Mouse (Mus musculus) embryo, embryonic 10.5 days (tissue): ENCODE measurements at regions not wholly inside any gene's neighbourhood (a gene's known extent, or its start where the extent isn't known, plus 50 kb on each side); places are given as distances from the start of the nearest gene placed in this dataset.

Source experiments
- DNase-seq: peaks from one replicate; pipeline ENCODE4 v3.0.0-alpha.2; 2015; ENCODE audit warnings: low spot score

- no peak for DNase-seq
Observed at GRCm38 (mm10) chr13:84023021-84023420, 199.1 kb upstream of the Tmem161b start.

DNA sequence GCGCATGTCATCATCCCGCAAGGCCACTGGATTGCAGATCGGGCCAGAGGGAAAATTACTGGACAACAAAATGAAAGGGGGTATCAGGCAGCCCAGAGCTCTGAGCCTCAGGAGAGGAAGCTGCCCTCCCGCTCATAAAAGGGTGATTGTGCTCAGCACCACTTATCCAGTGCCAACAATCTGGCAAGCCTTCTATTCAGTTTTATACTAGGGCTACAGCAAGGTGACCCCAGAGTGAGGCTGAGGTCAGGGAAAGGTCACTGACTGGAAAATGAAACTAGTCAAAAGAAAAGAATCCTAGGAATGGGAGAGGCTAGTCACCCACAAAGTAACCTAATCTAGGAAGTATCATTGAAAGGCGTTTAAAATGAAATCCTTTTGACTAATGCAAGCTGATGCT lies 198.5 kb upstream of the Tmem161b start:
- peak; percentile 39 for DNase-seq

- no peak for DNase-seq
Observed at GRCm38 (mm10) chr13:84025348-84025747, 196.7 kb upstream of the Tmem161b start.

DNA sequence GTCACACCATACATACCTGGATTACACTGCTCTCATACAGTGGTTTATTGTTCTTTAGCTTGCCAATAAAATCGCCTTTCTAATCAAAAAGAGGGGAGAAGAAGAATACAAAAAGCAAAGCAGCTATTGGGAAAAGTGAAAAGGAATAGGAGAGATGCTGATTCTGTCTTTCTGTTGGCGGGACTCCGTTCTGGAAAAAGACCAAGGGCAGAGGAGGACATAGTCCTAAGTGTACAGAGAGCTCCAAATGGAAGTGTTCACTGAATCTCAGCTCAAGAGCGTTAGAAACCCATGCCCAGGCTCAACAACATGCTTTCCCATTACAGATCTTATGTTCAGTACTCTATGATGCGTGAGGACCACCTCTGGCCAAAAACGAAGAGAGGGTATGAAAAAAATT lies 174.4 kb upstream of the Tmem161b start:
- no peak for DNase-seq

- no peak for DNase-seq
Observed at GRCm38 (mm10) chr13:84052221-84052620, 169.9 kb upstream of the Tmem161b start.

DNA sequence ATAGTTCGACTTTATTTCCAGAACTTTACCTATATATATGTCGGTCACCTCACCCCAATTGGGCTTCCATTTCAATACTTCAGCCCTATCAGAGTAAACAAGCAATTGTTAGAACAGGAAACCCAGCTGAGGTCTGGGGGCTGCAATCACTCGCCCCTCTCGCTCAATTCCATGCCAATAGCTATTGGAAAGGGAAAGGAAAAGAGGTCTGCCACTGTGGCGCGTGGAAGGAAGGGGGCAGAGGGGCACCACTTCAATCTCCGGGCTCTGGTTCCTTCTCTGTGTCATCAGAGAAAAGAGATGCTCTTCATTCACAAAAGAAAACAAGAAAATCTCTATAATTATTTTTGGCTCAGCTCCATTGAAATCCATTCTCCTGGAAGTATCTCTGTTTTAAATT lies 167.1 kb upstream of the Tmem161b start:
- no peak for DNase-seq

DNA sequence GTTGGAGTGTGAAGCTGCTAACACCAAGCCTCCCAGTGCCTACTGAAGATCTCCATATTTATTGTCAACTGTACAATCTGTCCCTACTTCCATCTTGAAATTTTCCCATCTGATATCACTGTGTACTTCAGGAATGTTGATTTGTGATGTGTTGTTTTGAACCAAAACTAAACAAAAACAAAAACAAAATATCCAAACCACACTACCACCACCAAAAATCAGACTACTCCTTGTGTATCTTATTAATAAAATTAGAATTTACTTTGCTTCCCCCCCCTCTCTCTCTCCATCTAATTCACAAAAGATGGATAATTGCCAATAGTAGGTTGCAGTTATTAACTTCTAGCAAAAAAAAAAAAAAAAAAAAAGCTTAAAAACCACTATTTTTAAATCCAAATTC lies 166.5 kb upstream of the Tmem161b start:
- DNase-seq, result no peak

- DNase-seq, result no peak
Observed at GRCm38 (mm10) chr13:84056451-84056850, 165.6 kb upstream of the Tmem161b start.

DNA sequence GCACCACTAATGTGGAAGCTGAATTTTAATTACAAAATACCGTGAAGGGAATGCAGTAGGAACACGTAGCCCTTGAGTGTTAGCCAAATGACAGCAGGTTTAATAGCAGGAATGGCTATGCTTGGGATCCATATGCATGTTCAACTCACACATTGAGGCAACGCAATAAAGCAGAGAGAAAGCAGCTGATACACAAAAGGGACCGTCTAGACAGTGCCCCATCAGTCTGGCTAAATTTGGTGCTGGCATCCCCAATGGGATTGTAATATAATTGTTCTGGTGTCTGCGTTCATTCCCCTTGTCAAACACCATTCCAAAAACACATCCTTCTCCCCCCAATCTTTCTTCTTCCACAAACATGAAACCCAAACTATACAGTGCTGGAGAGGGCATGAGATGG lies 165.1 kb upstream of the Tmem161b start:
- peak; percentile 48 for DNase-seq

- DNase-seq, result no peak
Observed at GRCm38 (mm10) chr13:84057456-84057855, 164.6 kb upstream of the Tmem161b start.

DNA sequence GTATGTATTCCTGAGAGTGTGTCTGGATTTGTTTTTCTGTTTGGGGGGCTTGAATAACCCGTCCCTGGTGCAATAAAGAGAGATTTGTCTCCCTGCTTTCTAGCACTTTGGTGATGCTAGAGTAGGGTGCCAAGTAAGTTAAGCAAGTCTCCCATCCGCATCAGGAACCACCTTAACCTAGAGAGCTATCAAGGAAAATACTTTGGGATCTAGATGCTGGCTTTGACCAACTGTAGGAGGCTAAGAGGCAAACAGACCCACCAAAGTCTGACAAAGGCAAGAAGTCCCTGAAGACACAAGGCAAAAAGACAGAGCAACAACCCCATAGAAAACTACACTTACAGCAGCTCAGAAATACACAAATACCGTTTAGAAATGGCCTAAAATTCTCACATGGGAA lies 163.8 kb upstream of the Tmem161b start:
- DNase-seq, result no peak

GRCm38 (mm10) chr13:84059031-84059651 lies 163.0 kb upstream of the Tmem161b start:
- DNase-seq, result peak; percentile 84

GRCm38 (mm10) chr13:84059661-84060452 lies 162.2 kb upstream of the Tmem161b start:
- DNase-seq, result peak; percentile 87

- DNase-seq, result no peak
Observed at GRCm38 (mm10) chr13:84060453-84060834, 161.7 kb upstream of the Tmem161b start.

DNA sequence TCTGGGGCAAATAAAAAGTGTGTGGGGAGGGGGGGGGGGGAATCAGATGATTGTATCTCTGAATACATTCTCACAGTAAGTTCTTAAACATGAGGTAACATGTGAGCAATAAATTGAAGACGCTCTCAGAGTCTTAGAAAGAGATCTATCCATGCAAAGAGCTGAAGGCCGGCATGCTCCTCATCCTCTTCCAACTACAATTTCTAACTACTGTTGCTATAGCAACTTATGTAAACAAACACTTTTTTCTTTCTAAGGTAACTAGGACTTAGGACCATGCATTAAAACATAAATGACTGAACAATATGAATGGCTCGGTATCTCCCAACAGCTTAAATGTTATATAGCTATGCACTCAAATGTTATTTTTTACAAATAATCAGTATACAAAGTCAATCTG lies 161.2 kb upstream of the Tmem161b start:
- DNase-seq, result no peak

GRCm38 (mm10) chr13:84061820-84062480 lies 160.1 kb upstream of the Tmem161b start:
- DNase-seq, result no peak

DNA sequence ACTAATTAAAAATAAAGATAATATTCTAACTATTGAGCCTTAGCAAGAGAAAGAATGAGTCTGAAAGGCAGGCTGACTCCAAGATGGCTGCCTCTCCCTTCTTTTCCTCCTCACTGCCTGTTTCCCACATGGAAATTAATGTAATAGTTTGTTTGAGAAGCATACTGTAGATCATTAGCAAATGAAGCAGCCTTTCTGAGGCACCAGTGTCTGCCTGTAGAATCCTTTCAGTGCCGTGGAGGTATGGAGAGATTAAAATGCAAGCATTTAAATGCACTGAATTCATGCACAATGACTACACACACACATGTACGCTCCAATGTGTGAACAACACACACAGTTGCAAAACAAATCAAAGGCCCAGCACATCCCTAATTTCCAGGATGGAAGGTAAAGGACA lies 159.5 kb upstream of the Tmem161b start:
- no peak for DNase-seq

DNA sequence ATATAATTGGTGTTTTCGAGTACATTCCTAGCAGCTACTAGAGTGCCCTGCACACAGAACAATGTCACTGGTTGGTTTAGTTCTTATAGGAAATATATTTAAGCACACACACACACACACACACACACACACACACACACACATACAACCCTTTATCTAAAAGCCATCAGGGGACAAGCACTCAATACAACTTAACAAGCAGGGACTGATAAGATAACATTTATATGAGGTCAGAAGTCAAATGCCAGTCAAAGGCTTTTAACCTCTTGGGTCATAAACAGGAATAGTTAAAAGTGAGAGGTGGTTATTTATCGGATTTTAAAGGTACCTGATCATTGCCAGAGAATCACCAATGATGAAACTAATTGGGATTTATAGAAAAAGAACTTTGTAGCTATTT lies 158.7 kb upstream of the Tmem161b start:
- DNase-seq, result peak; percentile 54

- no peak for DNase-seq
Observed at GRCm38 (mm10) chr13:84064291-84064940, 157.7 kb upstream of the Tmem161b start.

DNA sequence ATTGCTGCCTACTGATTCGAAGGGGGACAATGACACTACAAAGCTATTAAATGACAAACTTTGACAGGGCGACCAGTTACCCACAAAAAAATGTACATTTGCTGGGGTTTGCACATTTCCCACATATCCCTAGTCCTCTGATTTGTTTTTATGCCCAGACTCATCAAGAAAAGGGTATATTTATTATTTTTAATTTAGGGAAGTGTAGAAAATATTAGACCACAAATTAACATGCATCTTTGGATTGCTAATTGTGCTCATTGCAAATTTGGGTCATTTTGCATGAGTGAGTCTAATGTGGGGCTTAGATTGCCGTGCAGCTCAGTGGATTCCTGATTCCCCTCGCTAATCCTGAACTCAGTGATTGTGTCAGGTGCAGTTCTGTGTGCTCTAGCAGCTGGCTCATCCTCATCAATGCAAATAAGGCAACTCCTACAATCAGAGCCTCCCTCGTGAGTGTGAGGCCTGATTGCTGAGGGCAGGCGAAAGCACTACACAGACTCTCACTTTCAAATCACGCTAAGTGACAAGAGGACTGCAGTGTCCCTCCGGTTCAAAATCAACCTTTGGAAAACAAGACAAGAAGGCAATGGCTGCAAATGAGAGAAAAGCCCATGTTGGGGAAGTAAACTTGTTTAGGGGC lies 156.7 kb upstream of the Tmem161b start:
- DNase-seq, result no peak

DNA sequence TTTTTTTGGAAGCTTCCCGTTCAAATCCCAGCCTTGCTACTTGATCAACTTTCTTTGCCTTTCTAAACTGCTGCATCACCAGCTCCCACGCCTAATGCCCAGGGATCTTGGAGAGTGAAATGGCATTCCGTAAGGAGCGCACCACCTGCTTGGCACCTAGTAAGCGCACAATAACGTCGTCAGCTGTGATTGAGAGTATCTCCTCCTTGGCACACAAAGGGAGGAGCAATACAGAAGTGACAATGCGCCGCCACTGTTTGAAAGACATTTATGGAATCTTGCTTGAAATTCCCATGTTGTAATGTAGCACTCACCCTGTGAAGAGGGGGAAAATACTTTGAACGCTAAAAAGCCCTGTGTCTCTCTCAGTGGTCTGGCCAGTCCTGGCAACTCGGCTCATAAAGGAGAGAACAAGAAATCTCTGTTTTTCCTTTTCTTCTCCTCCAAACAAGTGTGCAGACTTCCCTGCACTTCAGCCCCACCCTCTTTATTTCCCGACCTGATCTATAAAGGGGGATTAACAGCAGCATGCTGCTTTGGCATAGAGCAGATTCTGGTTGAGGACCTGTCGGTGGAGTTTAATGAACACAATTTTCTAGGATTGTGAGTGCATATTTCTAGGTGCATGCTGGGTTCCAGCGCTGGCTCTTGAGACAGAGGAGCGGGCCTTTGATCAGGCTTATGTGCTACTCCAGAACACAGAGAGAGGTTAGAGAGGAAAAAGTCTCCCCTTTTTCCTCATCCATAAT lies 155.7 kb upstream of the Tmem161b start:
- no peak for DNase-seq
